Mouse (Mus musculus) lung, postnatal 0 days (tissue): ENCODE results near the gene Ticrr.

ENCODE experiments used
- CTCF ChIP-seq: IDR thresholded peaks from 2 replicates; pipeline ENCODE4 v1.5.1; 2016; ENCODE audit warnings: antibody characterized with exemption, mild to moderate bottlenecking
- EP300 ChIP-seq: IDR thresholded peaks from 2 replicates; pipeline ENCODE4 v1.6.1; 2016; ENCODE audit warnings: antibody characterized with exemption, mild to moderate bottlenecking, control low read depth

DNA sequence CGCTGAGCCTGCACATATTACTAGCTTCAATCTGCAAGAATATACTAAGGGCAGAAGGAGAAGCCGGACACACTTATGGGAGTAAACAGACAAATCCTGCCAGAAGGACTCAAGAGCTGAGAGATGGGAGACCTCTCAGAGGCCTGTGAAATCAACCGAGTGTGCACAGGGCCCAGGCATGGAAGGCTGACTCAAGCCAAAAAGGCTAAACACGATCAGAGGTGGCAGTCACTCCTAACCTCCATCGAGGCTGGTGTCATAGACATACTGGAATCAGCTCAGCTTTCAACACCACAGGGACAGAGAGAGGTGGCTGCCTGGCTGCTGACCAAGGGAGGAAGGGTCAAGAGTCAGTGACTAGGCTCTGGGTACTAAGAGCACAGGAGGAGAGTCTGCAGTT is 45.2 kb downstream of the Ticrr start:
- TF ChIP-seq EP300 = no peak
- no peak for TF ChIP-seq CTCF
